Mouse (Mus musculus) kidney, adult 9 months (tissue): ENCODE measurements at regions not wholly inside any gene's neighbourhood (a gene's known extent, or its start where the extent isn't known, plus 50 kb on each side); places are given as distances from the start of the nearest gene placed in this dataset.

ENCODE experiments used
- DNase-seq: peaks from one replicate; pipeline ENCODE4 v3.0.0; 2022

DNA sequence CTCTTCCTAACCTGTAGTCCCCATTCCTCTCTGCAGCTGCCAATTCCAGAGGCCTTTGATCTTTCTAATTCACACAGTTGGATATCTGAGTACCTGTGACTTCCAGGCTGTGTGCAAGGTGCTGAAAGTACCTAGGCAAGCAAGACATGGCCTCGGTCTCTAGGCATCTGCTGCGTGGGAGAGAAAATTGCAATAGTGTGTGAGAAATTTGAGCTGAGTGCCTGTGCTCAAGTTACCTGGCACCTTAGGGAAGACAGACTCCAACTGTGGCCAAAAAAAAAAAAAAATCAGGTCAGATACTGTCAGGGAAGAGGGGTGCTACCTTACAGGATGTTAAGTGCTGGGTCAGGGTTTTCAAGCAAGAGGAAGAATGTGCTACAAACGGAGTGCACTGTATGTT, 514.7 kb upstream of the Mgmt start:
- DNase-seq, result no peak

- DNase-seq, result no peak
Measured at GRCm38 (mm10) chr7:136383296-136383695, 511.1 kb upstream of the Mgmt start.

DNA sequence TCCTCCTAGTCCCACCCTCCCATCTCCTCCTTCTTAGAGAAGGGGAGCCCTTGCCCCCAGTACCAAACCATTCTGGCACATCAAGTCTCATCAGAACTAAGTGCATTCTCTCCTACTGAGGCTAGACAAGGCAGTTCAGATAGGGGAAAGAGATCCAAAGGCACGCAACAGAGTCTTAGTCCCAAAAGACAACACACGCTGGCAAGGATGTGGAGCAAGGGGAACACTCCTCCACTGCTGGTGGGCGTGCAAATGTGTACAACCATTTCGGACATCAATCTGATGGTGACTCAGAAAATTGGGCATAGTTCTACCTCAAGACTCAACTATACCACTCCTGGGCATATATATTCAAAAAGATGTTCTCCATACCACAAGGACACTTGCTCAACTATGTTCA, 506.7 kb upstream of the Mgmt start:
- DNase-seq, result no peak

GRCm38 (mm10) chr7:136390066-136390465, 504.3 kb upstream of the Mgmt start:
- DNase-seq, result no peak

DNA sequence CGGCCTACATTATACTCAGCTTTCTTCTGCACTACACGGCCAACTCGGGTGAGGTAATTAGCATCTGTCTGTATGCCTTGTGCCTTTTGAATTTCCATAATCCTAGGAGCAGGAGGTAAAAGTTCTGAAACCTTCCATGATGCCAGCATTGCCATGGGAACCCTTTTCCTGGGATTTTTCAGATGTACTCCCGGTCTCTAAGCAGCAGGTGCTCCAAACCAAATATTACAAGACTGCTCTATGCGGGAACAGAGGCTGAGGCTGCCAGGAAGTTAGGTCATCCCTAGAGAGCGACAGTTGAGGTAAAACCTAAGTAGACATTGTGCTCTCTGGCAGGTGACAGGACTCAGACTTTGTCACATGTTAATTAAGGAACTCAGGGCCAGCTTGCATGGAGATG, 501.0 kb upstream of the Mgmt start:
- DNase-seq, result no peak

GRCm38 (mm10) chr7:136395838-136396237, 498.6 kb upstream of the Mgmt start:
- peak; percentile 30 for DNase-seq

- peak; percentile 69 for DNase-seq
Measured at GRCm38 (mm10) chr7:136397101-136397500, 497.3 kb upstream of the Mgmt start.

GRCm38 (mm10) chr7:136402688-136403597, 491.5 kb upstream of the Mgmt start:
- DNase-seq, result no peak

- peak; percentile 58 for DNase-seq
Measured at GRCm38 (mm10) chr7:136405391-136405790, 489.0 kb upstream of the Mgmt start.

- DNase-seq, result peak; percentile 92
Measured at GRCm38 (mm10) chr7:136406258-136407100, 487.9 kb upstream of the Mgmt start.

- DNase-seq, result no peak
Measured at GRCm38 (mm10) chr7:136414808-136415207, 479.6 kb upstream of the Mgmt start.

DNA sequence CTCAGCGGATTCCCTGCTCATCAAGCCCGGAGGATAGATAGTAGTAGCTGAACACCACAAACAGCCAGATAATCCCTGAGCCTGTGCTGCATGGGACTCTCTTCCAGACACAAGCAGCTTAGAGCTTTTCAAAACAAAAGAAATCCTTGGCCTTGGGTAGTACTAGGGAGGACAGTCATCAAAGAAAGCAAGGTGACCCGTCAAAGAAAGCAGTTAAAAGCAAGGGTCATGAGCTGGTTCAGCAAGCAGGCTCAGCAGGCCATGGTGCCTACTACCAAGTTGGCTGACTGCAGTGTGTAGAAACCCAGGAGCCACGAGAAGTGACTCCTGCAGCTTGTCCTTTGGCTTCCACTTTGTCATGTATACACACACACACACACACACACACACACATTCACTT, 477.1 kb upstream of the Mgmt start:
- DNase-seq, result no peak

DNA sequence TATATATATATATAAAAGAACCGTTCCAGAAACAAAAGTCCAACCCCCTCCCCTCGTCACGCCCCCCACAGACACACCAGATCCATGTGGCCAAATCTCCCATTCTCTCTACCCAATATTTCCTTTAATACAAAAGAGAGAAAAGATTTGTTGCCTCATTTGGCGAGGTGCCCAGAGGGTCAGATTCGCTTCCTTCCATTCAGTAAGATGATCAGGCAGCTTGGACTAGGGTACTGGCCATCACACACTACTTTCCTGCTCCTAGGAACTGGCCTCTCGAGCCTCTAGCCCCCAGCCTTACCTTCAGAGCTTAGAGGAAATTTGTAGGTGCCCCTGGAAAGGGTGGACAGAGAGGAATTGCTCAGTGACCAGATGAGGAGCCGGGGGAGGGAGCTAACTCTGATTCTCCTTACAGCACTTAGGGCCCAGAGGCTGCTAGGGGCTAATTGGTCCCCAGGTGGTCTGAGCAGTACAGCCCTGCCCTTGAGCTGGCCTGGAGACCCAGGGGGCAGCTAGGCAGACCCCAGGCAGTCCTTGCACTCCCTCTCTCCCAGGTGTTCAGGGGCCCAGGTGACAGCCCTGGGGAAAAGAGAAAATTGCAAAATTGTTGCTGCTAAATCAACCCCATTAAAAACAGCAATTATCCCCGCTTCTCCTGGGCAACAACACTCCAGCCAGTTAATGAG, 470.4 kb upstream of the Mgmt start:
- DNase-seq, result peak; percentile 29

GRCm38 (mm10) chr7:136427164-136427563, 467.2 kb upstream of the Mgmt start:
- no peak for DNase-seq

DNA sequence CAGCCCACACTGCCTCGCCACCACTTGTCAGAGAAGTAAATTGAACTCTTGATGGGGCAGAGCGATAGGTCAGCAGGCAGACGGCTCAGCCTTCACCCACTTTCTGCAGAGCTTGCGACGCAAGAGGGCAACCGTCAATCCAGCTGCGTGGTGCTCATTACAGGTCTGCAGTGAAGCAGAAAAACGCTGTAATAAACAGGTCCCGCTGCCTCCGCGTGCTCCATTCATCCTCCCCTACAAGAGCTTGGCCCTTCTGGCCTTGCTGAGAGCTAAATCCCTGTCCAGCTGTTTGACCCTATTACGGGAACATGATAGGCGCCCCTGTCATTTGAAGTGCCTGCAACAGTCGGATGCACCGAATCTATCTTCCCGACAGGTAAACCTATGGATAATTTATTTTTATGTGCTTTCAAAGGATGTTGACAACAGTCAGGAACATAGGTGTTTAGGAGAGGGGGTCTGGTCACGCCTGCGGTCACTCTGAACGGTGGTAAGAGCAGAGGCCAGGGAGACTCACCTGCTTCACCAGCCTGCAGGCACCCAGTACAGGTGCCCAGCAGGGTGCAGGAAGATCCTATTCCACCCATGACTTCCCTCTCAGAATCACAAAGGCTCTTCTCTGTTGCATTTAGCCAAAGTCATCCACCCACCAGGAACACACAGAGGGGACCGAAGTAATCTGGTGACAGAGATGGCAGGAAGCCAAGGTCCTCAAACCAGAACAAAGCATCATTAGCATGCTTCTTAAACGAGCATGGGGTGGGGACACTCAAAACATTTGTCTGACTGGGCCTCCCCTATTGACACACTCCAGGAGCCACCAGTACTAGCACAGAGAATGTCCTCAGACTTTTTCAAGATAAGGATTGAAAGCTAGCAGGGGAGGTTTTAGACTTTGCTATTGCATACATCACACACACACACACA, 464.1 kb upstream of the Mgmt start:
- no peak for DNase-seq

DNA sequence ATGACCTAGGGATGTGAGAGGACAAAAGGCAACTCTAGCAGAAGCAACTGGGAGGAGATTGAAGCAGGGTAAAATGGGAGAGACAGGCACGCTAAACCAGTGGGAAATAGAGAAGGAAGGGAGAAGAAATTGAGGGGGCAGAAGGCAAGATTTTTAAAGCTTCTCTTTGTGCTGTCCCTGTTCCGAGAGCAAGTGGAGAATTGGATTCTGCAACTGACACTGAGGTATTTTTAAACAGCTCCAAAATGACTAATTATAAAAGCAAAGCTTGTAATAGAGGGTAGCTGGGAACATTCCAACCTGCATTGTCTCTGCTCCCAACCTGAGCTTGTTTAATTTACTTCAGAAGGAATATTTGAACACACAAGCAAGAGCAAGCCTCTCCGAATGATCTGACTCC, 460.7 kb upstream of the Mgmt start:
- no peak for DNase-seq

DNA sequence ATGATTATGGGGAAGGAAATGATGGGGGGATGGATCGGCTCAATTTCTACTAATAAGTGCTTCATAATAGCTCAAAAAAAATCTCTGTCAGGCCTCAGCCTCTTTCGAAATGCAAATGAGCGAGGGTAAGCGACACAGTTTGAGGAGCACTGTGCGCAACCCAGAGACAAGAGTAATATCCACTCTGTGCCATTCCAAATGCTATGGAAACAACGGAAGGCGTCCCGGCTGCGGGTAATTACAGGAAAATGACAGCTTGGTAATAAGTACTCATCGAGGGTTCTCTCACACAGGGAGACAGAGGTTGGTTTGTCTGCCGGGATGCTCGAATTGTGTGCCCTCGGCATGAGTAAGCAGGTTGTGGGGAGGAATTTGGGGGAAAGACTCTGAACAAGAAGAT, 459.9 kb upstream of the Mgmt start:
- no peak for DNase-seq

GRCm38 (mm10) chr7:136443436-136443835, 451.0 kb upstream of the Mgmt start:
- no peak for DNase-seq

DNA sequence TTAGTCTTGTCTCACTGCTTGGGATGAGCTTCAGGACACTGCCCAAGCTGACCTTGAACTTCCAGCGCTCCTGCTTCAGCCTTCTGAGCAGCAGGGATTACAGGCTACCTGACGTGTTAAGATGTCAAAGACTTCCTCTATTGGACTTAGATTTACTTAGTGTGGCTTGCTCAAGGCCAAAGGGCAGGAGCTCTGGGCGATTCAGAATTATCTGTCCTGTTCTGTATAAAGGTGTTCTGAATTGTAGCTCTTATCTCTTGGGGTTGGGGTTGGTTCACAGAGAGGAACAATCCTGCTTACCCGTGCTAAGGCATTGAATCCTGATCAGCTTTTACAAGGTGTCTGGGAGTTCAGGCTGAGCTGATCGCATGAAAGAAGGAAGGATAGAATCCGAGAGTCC, 449.3 kb upstream of the Mgmt start:
- no peak for DNase-seq

- no peak for DNase-seq
Measured at GRCm38 (mm10) chr7:136449286-136449685, 445.1 kb upstream of the Mgmt start.

DNA sequence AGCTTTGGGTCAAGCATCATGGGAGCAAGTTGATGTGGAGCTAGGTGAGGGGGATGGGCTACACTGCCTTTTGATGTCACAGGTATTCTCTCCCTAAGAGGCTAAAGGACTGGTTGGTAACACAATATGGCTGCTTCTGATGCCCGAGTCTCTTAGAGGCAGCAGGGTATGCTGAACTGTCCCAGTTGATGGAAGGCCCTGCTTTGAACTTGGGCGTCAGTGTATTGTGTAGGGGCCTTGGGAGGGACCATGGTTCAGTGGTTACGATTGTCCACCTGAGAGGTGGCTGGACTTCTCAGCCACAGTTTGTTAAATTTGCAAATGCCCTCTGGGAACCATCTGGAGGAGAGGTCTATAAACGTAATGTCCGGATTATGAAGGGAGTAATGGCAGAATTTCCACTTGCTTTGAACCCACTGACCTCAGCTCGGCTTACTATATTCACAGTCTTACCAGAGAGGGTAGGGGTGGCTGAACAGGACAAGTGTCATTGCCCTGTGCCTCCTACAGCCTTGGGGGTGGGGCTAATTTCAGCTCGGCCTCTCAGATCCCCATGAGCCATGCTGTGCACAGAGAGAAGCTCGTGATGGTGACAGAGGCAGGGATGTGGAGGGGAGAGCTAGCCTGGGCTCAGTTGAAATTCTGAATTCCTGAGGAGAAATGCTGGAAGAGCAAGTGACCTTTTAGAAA, 442.6 kb upstream of the Mgmt start:
- DNase-seq, result peak; percentile 37

GRCm38 (mm10) chr7:136452561-136452960, 441.9 kb upstream of the Mgmt start:
- peak; percentile 82 for DNase-seq
